Mouse (Mus musculus): ENCODE data around the gene Polh. TPM values are rescaled to one million over a fixed set of nuclear protein-coding genes. Genes with fewer than 3 reads are reported as not detected.

Polh gene
- polyA plus RNA-seq, 1 experiment from 2014 or later: 8.0 TPM

DNA sequence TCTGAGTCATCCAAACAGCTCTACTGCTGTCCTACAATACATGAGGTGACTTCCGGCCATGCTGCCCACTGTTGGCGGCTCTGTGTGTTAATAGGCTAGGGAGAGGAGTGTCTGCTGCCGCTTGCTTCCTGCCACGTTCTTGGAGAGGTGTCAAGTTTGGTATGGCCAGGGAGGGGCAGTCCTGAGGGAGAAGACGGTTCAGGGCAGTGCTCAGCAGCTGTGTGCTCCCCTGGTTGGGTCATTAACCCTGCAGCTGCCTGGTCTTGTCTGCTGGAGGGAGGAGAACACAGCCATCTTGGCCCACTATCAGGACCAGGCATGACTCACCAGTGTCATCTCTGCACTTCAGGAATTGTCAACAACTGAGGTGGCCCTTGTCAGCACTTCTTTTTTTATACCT lies 34.1 kb downstream of the Polh start:
- DNase-seq (ENCODE audit: low spot score) (no peak), ATAC-seq (ENCODE audit: low FRiP score, low TSS enrichment) (peak; percentile 27)
- H3K27me3 ChIP-seq (ENCODE audit: control insufficient read depth, insufficient read depth, low read length): no peaks in the 10 kb centered on the region
- H3K4me3 ChIP-seq (ENCODE audit: low read depth, low read length): no peak overlapping the region
- H3K4me1 ChIP-seq (replicated peaks; ENCODE audit: control insufficient read depth, insufficient read depth): no peaks in the 10 kb centered on the region
- no peak overlapping the region for H3K27ac ChIP-seq (replicated peaks)
- no peak overlapping the region for H3K4me2 ChIP-seq (replicated peaks; ENCODE audit: low read depth)
- H3K9me3 ChIP-seq (ENCODE audit: control insufficient read depth, low read length): no peaks in the 10 kb centered on the region
- H3K9ac ChIP-seq (ENCODE audit: low read length): no peak overlapping the region
- TF ChIP-seq CTCF (IDR thresholded peaks at IDR 0.05; ENCODE audit: low read depth): no peak
- no peak for TF ChIP-seq EP300 (optimal IDR thresholded peaks at IDR 0.05)
- peaks cover 39% of the 10 kb centered on the region for H3K36me3 ChIP-seq (ENCODE audit: control insufficient read depth, insufficient read depth, low read length)
- 41% methylated on average over 5 of the region's 5 CpGs for WGBS

GRCm38 (mm10) chr17:46167014-46167413 lies 35.4 kb downstream of the Polh start:
- H3K9ac ChIP-seq (ENCODE audit: low read length): no peak overlapping the region
- ATAC-seq (ENCODE audit: low FRiP score, low TSS enrichment): no peak
- H3K9me3 ChIP-seq (ENCODE audit: control insufficient read depth, low read length): no peaks in the 10 kb centered on the region
- H3K27me3 ChIP-seq (ENCODE audit: control insufficient read depth, insufficient read depth, low read length): no peaks in the 10 kb centered on the region
- DNase-seq (ENCODE audit: low spot score): no peak
- TF ChIP-seq CTCF (IDR thresholded peaks at IDR 0.05; ENCODE audit: low read depth): peak; percentile 59
- no peak for TF ChIP-seq EP300 (optimal IDR thresholded peaks at IDR 0.05)
- peaks cover 31% of the 10 kb centered on the region for H3K36me3 ChIP-seq (ENCODE audit: control insufficient read depth, insufficient read depth, low read length)
- H3K27ac ChIP-seq (replicated peaks): no peak overlapping the region
- WGBS: 78% methylated on average over 11 of the region's 11 CpGs
- no peak overlapping the region for H3K4me3 ChIP-seq (ENCODE audit: low read depth, low read length)
- H3K4me1 ChIP-seq (replicated peaks; ENCODE audit: control insufficient read depth, insufficient read depth): no peaks in the 10 kb centered on the region; the same call in 1 of the 2 replicates
- no peak overlapping the region for H3K4me2 ChIP-seq (replicated peaks; ENCODE audit: low read depth)

DNA sequence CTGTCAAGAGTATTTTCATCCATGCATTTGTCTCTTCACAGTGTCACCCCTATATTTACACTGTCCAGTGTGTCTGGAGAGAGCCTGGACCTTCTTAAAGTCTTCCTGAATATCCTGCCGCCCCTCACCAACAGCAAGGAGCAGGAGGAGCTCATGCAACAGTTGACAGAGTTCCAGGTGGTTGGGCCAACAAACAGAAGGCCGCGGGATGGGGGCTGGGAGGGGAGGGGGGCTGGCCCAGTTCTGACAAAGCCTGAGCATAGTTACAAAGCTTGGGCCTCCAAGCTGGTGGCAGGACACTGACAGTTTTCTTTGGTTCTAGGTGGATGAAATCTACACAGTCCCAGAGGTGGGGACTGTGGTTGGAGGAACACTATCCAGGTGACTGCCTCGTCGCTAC lies 36.2 kb downstream of the Polh start:
- ATAC-seq (ENCODE audit: low FRiP score, low TSS enrichment) (no peak), DNase-seq (ENCODE audit: low spot score) (no peak)
- Histone ChIP-seq H3K9ac (ENCODE audit: low read length) (no peak overlapping the region), H3K4me3 (ENCODE audit: low read depth, low read length) (no peak overlapping the region), H3K9me3 (ENCODE audit: control insufficient read depth, low read length) (no peaks in the 10 kb centered on the region), H3K27me3 (ENCODE audit: control insufficient read depth, insufficient read depth, low read length) (no peaks in the 10 kb centered on the region), H3K36me3 (ENCODE audit: control insufficient read depth, insufficient read depth, low read length) (peaks cover 29% of the 10 kb centered on the region), H3K4me1 (replicated peaks; ENCODE audit: control insufficient read depth, insufficient read depth) (no peaks in the 10 kb centered on the region; the same call in 1 of the 2 replicates), H3K27ac (replicated peaks) (no peak overlapping the region), H3K4me2 (replicated peaks; ENCODE audit: low read depth) (no peak overlapping the region)
- 56% methylated on average over 5 of the region's 5 CpGs for WGBS
- TF ChIP-seq EP300 (optimal IDR thresholded peaks at IDR 0.05): no peak
- no peak for TF ChIP-seq CTCF (IDR thresholded peaks at IDR 0.05; ENCODE audit: low read depth)

DNA sequence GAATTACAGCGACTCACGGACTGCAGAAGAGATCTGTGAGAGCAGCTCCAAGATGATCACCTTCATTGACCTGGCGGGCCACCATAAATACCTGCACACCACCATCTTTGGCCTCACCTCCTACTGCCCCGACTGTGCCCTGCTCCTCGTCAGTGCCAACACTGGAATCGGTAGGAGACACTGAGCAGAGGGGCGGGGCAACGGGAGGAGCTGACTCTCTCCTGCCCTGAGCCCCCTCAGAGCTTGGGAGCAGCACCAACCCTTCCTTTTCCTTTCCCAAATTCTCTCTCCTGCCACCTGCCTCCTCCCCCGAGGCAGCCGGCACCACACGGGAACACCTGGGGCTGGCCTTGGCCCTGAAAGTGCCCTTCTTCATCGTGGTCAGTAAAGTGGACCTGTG lies 37.0 kb downstream of the Polh start:
- Histone ChIP-seq H3K27ac (replicated peaks) (no peak overlapping the region), H3K9ac (ENCODE audit: low read length) (no peak overlapping the region), H3K4me1 (replicated peaks; ENCODE audit: control insufficient read depth, insufficient read depth) (no peaks in the 10 kb centered on the region; the same call in 1 of the 2 replicates), H3K36me3 (ENCODE audit: control insufficient read depth, insufficient read depth, low read length) (peaks cover 29% of the 10 kb centered on the region), H3K9me3 (ENCODE audit: control insufficient read depth, low read length) (no peaks in the 10 kb centered on the region), H3K4me3 (ENCODE audit: low read depth, low read length) (no peak overlapping the region), H3K27me3 (ENCODE audit: control insufficient read depth, insufficient read depth, low read length) (no peaks in the 10 kb centered on the region), H3K4me2 (replicated peaks; ENCODE audit: low read depth) (no peak overlapping the region)
- no peak for ATAC-seq (ENCODE audit: low FRiP score, low TSS enrichment)
- 84% methylated on average over 12 of the region's 12 CpGs for WGBS
- DNase-seq (ENCODE audit: low spot score): no peak
- TF ChIP-seq CTCF (IDR thresholded peaks at IDR 0.05; ENCODE audit: low read depth) (no peak), EP300 (optimal IDR thresholded peaks at IDR 0.05) (no peak)

DNA sequence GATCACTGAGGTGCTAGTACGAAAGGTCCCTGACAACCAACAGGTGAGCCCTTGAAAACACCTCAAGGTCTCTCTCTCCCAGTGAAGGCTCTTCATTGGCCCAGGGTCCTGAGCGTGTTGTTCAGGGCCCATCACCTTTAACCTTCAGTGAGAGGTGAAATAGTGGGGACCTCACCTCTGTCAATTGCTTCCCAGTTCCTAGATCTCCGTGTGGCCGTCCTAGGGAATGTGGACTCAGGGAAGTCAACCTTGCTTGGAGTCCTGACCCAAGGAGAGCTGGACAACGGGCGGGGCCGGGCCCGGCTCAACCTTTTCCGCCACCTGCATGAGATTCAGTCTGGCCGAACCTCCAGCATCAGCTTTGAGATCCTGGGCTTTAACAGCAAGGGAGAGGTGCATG lies 37.7 kb downstream of the Polh start:
- no peak overlapping the region for H3K27ac ChIP-seq (replicated peaks)
- no peak overlapping the region for H3K9ac ChIP-seq (ENCODE audit: low read length)
- ATAC-seq (ENCODE audit: low FRiP score, low TSS enrichment): no peak
- no peak for TF ChIP-seq CTCF (IDR thresholded peaks at IDR 0.05; ENCODE audit: low read depth)
- TF ChIP-seq EP300 (optimal IDR thresholded peaks at IDR 0.05): no peak
- no peaks in the 10 kb centered on the region; the same call in 1 of the 2 replicates for H3K4me1 ChIP-seq (replicated peaks; ENCODE audit: control insufficient read depth, insufficient read depth)
- H3K4me2 ChIP-seq (replicated peaks; ENCODE audit: low read depth): no peak overlapping the region
- peaks cover 25% of the 10 kb centered on the region for H3K36me3 ChIP-seq (ENCODE audit: control insufficient read depth, insufficient read depth, low read length)
- H3K4me3 ChIP-seq (ENCODE audit: low read depth, low read length): no peak overlapping the region
- no peaks in the 10 kb centered on the region for H3K27me3 ChIP-seq (ENCODE audit: control insufficient read depth, insufficient read depth, low read length)
- H3K9me3 ChIP-seq (ENCODE audit: control insufficient read depth, low read length): no peaks in the 10 kb centered on the region
- WGBS: 84% methylated on average over 10 of the region's 10 CpGs
- no peak for DNase-seq (ENCODE audit: low spot score)

- Histone ChIP-seq H3K4me3 (ENCODE audit: low read depth, low read length) (no peak overlapping the region), H3K9ac (ENCODE audit: low read length) (no peak overlapping the region), H3K27ac (replicated peaks) (no peak overlapping the region), H3K4me2 (replicated peaks; ENCODE audit: low read depth) (no peak overlapping the region), H3K4me1 (replicated peaks; ENCODE audit: control insufficient read depth, insufficient read depth) (no peaks in the 10 kb centered on the region; the same call in 1 of the 2 replicates), H3K36me3 (ENCODE audit: control insufficient read depth, insufficient read depth, low read length) (peaks cover 22% of the 10 kb centered on the region), H3K9me3 (ENCODE audit: control insufficient read depth, low read length) (no peaks in the 10 kb centered on the region), H3K27me3 (ENCODE audit: control insufficient read depth, insufficient read depth, low read length) (no peaks in the 10 kb centered on the region)
- ATAC-seq (ENCODE audit: low FRiP score, low TSS enrichment): no peak
- WGBS: 94% methylated on average over 8 of the region's 8 CpGs
- no peak for DNase-seq (ENCODE audit: low spot score)
- no peak for TF ChIP-seq EP300 (optimal IDR thresholded peaks at IDR 0.05)
- TF ChIP-seq CTCF (IDR thresholded peaks at IDR 0.05; ENCODE audit: low read depth): no peak
Measured at GRCm38 (mm10) chr17:46164301-46164700, 38.1 kb downstream of the Polh start.
